ENCODE assay signal across 27 mouse cellular contexts in the genomic region with DNA sequence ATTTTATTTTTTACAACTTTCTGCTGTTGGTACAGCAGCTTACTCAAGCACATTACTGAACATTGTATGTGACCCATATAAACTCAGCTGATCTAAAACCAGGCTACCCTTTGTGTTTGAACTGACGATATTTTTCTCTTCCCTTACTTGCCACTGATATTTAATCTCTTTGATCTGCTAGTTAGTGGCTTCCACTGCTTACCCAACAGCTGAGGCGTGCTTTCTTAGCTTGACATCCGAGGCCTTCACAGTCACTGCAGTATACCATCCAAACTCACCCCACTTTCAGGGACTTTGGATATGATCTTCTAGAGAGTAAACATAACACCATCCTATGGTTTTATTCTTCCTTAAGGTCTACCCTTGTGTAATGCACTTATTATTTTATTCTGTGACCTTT. TPM values are rescaled to one million over a fixed set of nuclear protein-coding genes. Genes with fewer than 3 reads are reported as not detected.
DNase-seq lines count a peak whose midpoint lies in the region; ATAC-seq and TF ChIP-seq lines count a peak whose summit lies in the region.
"Had no signal": no experiment of that assay in that cellular context is flagged by ENCODE, and none has a peak within 500 bp of the region (broad histone marks: within the 10 kb centered on the region; RNA-seq: fewer than 3 reads in every experiment).

No protein-coding gene starts in this region.

- no peaks in the 10 kb centered on the region for H3K9me3 ChIP-seq in embryonic facial prominence, embryonic 14.5 days (ENCODE audit: control insufficient read depth, low read length)
- H3K9me3 ChIP-seq in embryonic facial prominence, embryonic 10.5 days: no peaks in the 10 kb centered on the region
- H3K9me3 ChIP-seq in forebrain, embryonic 15.5 days: no peaks in the 10 kb centered on the region
- H3K9me3 ChIP-seq: forebrain, embryonic 10.5 days; heart, embryonic 10.5 days; heart, embryonic 15.5 days; kidney, embryonic 15.5 days; limb, embryonic 13.5 days; lung, embryonic 15.5 days; midbrain, embryonic 12.5 days; stomach, embryonic 15.5 days had no signal

- H3K36me3 ChIP-seq in embryonic facial prominence, embryonic 14.5 days (ENCODE audit: control insufficient read depth, insufficient read depth, low read length): peaks cover 6% of the 10 kb centered on the region; the same call in 1 of the 2 replicates
- H3K36me3 ChIP-seq in embryonic facial prominence, embryonic 10.5 days (replicated peaks): peaks cover 7% of the 10 kb centered on the region; the same call in 1 of the 2 replicates
- no peaks in the 10 kb centered on the region for H3K36me3 ChIP-seq in forebrain, embryonic 15.5 days
- H3K36me3 ChIP-seq: heart, embryonic 10.5 days; heart, embryonic 15.5 days; limb, embryonic 13.5 days; lung, embryonic 15.5 days; midbrain, embryonic 12.5 days; stomach, embryonic 15.5 days had no signal

- H3K27ac ChIP-seq in embryonic facial prominence, embryonic 14.5 days (replicated peaks; ENCODE audit: low read depth, low read length): no peak overlapping the region
- no peak overlapping the region for H3K27ac ChIP-seq in embryonic facial prominence, embryonic 10.5 days (replicated peaks)
- peak overlapping the region; percentile 36; the same call in 1 of the 2 replicates for H3K27ac ChIP-seq in embryonic fibroblast, embryonic 13.5 days (ENCODE audit: insufficient read depth, low read length)
- H3K27ac ChIP-seq in forebrain, embryonic 15.5 days (replicated peaks): no peak overlapping the region
- H3K27ac ChIP-seq: forebrain, embryonic 10.5 days; heart, embryonic 10.5 days; heart, embryonic 15.5 days; hindbrain, postnatal 0 days; kidney, embryonic 15.5 days; limb, embryonic 13.5 days; lung, embryonic 15.5 days; midbrain, embryonic 12.5 days; stomach, embryonic 15.5 days had no signal

- WGBS in embryonic facial prominence, embryonic 14.5 days: 34% methylated on average over 3 of the region's 3 CpGs
- 66% methylated on average over 3 of the region's 3 CpGs for WGBS in embryonic facial prominence, embryonic 10.5 days
- 71% methylated on average over 3 of the region's 3 CpGs for WGBS in forebrain, embryonic 15.5 days

- ATAC-seq in embryonic facial prominence, embryonic 14.5 days (ENCODE audit: low read depth): no peak
- ATAC-seq in megakaryocyte progenitor cell, adult 5-6 weeks (replicated peaks; ENCODE audit: poor library complexity): peak; percentile 14; the same call in 1 of the 2 replicates
- ATAC-seq in forebrain, embryonic 15.5 days (replicated peaks): no peak
- ATAC-seq: forebrain, embryonic 16.5 days; hindbrain, postnatal 0 days had no signal

- H3K9ac ChIP-seq in embryonic facial prominence, embryonic 14.5 days (ENCODE audit: low read depth, low read length): no peak overlapping the region
- H3K9ac ChIP-seq in forebrain, embryonic 15.5 days (replicated peaks): no peak overlapping the region
- H3K9ac ChIP-seq: heart, embryonic 15.5 days; kidney, embryonic 15.5 days; limb, embryonic 13.5 days; lung, embryonic 15.5 days; midbrain, embryonic 12.5 days; stomach, embryonic 15.5 days had no signal

- no peak for TF ChIP-seq POLR2A in embryonic fibroblast, embryonic 13.5 days (IDR thresholded peaks at IDR 0.05; ENCODE audit: low read depth, low read length)

- no peak for TF ChIP-seq CTCF in embryonic fibroblast, embryonic 13.5 days (IDR thresholded peaks at IDR 0.05; ENCODE audit: borderline replicate concordance, insufficient read depth, low read length)

- no peak overlapping the region for H3K4me2 ChIP-seq in embryonic facial prominence, embryonic 14.5 days (ENCODE audit: low read depth, low read length)
- H3K4me2 ChIP-seq in forebrain, embryonic 15.5 days (replicated peaks): no peak overlapping the region
- H3K4me2 ChIP-seq: heart, embryonic 15.5 days; kidney, embryonic 15.5 days; limb, embryonic 13.5 days; liver, embryonic 11.5 days; lung, embryonic 15.5 days; midbrain, embryonic 12.5 days; stomach, embryonic 15.5 days had no signal

- peak; percentile 16 for DNase-seq in embryonic facial prominence, embryonic 14.5 days (ENCODE audit: low spot score)
- DNase-seq in embryonic facial prominence, embryonic 10.5 days (ENCODE audit: low spot score): no peak
- DNase-seq in CD4-positive, CD25-positive, alpha-beta regulatory T cell, adult 2 months (ENCODE audit: low read depth, low spot score): peak; percentile 45
- DNase-seq in retina, embryonic 14.5 days (ENCODE audit: low spot score): no peak
- no peak for DNase-seq in urinary bladder, adult 2 months (ENCODE audit: low spot score)
- DNase-seq: adrenal gland, adult 8-10 months; cerebellum, adult 9-10 months; gastrocnemius, postnatal 10 days; heart, adult 11 months; kidney, adult 18-20 months; kidney, postnatal 36 days; right cerebral cortex, postnatal 25 days; thymus, postnatal 36 days had no signal

- H3K27me3 ChIP-seq in embryonic facial prominence, embryonic 14.5 days (replicated peaks; ENCODE audit: control insufficient read depth, insufficient read depth, low read length): no peaks in the 10 kb centered on the region
- H3K27me3 ChIP-seq in embryonic facial prominence, embryonic 10.5 days (replicated peaks; ENCODE audit: low read depth, poor library complexity, severe bottlenecking): no peaks in the 10 kb centered on the region
- H3K27me3 ChIP-seq in forebrain, embryonic 15.5 days: no peaks in the 10 kb centered on the region
- H3K27me3 ChIP-seq: heart, embryonic 15.5 days; kidney, embryonic 15.5 days; limb, embryonic 13.5 days; lung, embryonic 15.5 days; midbrain, embryonic 12.5 days; stomach, embryonic 15.5 days had no signal

- H3K4me1 ChIP-seq in embryonic facial prominence, embryonic 14.5 days (ENCODE audit: control insufficient read depth, insufficient read depth, low read length): peaks cover 3% of the 10 kb centered on the region; the same call in 1 of the 2 replicates
- H3K4me1 ChIP-seq in embryonic facial prominence, embryonic 10.5 days: 0 out of 2 replicates have a peak, but pooled peaks cover 9% of the 10 kb centered on the region
- peaks cover 21% of the 10 kb centered on the region for H3K4me1 ChIP-seq in embryonic fibroblast, embryonic 13.5 days (ENCODE audit: control insufficient read depth, insufficient read depth, low read length)
- no peaks in the 10 kb centered on the region for H3K4me1 ChIP-seq in forebrain, embryonic 15.5 days
- H3K4me1 ChIP-seq: forebrain, embryonic 10.5 days had no signal

- H3K4me3 ChIP-seq in embryonic facial prominence, embryonic 14.5 days (ENCODE audit: low read depth, low read length): no peak overlapping the region
- H3K4me3 ChIP-seq in embryonic facial prominence, embryonic 10.5 days: no peak overlapping the region
- H3K4me3 ChIP-seq in embryonic fibroblast, embryonic 13.5 days (ENCODE audit: insufficient read depth, low read length): no peak overlapping the region
- no peak overlapping the region for H3K4me3 ChIP-seq in forebrain, embryonic 15.5 days
- H3K4me3 ChIP-seq: forebrain, embryonic 10.5 days; heart, embryonic 10.5 days; heart, embryonic 15.5 days; kidney, embryonic 15.5 days; limb, embryonic 13.5 days; lung, embryonic 15.5 days; midbrain, embryonic 12.5 days; stomach, embryonic 15.5 days had no signal

RNA-seq across cellular contexts. Expression of gene Eif4e, which starts 16.6 kb away (rescaled TPM):
- polyA plus RNA-seq in embryonic facial prominence, embryonic 14.5 days (2014; fragmentation: Nextera tagmentation; extraction: Ambion mirVana): 333 and 352 TPM in 2 replicates
- 529 and 534 TPM in 2 replicates for polyA plus RNA-seq in embryonic facial prominence, embryonic 10.5 days (2016; fragmentation: Nextera tagmentation; extraction: Ambion mirVana)
- polyA plus RNA-seq in embryonic fibroblast, embryonic 13.5 days (2011; ENCODE audit: insufficient read length, low read depth, missing spikeins): 248 and 280 TPM in 2 replicates
- 424 and 430 TPM in 2 replicates for total RNA-seq in megakaryocyte progenitor cell, adult 5-6 weeks (2015)
- total RNA-seq in megakaryocyte progenitor cell, adult 5-6 weeks (2017): 161 and 224 TPM in 2 replicates
- 360 and 371 TPM in 2 replicates for polyA plus RNA-seq in forebrain, embryonic 15.5 days (2015; fragmentation: Nextera tagmentation; extraction: Ambion mirVana)
- polyA plus RNA-seq in urinary bladder, adult 2 months (2012; rRNA removed): 86.6 and 98.2 TPM in 2 replicates

RNA-seq across cellular contexts. Expression of gene Metap1, which starts 53.3 kb away (rescaled TPM):
- 45.8 and 46.4 TPM in 2 replicates for polyA plus RNA-seq in embryonic facial prominence, embryonic 14.5 days (2014; fragmentation: Nextera tagmentation; extraction: Ambion mirVana)
- 46.2 and 48.8 TPM in 2 replicates for polyA plus RNA-seq in embryonic facial prominence, embryonic 10.5 days (2016; fragmentation: Nextera tagmentation; extraction: Ambion mirVana)
- 62.3 and 63.5 TPM in 2 replicates for polyA plus RNA-seq in embryonic fibroblast, embryonic 13.5 days (2011; ENCODE audit: insufficient read length, low read depth, missing spikeins)
- total RNA-seq in megakaryocyte progenitor cell, adult 5-6 weeks (2015): 42.0 and 45.9 TPM in 2 replicates
- 47.6 and 61.4 TPM in 2 replicates for total RNA-seq in megakaryocyte progenitor cell, adult 5-6 weeks (2017)
- 43.3 and 44.8 TPM in 2 replicates for polyA plus RNA-seq in forebrain, embryonic 15.5 days (2015; fragmentation: Nextera tagmentation; extraction: Ambion mirVana)
- polyA plus RNA-seq in urinary bladder, adult 2 months (2012; rRNA removed): 43.1 and 46.9 TPM in 2 replicates

Comparison
In these comparisons a context has a peak if more than half of its experiments do, and no peak if none do; other contexts are left out.
1. DNase-seq: peak in embryonic facial prominence, embryonic 14.5 days (single experiment) and CD4-positive, CD25-positive, alpha-beta regulatory T cell, adult 2 months (single experiment); none in embryonic facial prominence, embryonic 10.5 days (single experiment), retina, embryonic 14.5 days (single experiment) and urinary bladder, adult 2 months (single experiment).